Mouse (Mus musculus): ENCODE results near the gene Nhp2.

- TF ChIP-seq CTCF (conservative IDR thresholded peaks at IDR 0.05; ENCODE audit: low read length) (no peak), NANOG (IDR thresholded peaks at IDR 0.05; ENCODE audit: borderline replicate concordance, low read length) (no peak)
Observed at GRCm38 (mm10) chr11:51671376-51671775, 51.8 kb downstream of the Nhp2 start.

All from E14TG2a.4 (cell line).